ENCODE assay signal across 20 mouse cellular contexts in genomic region chr5:140826118-140826517, GRCm38 (mm10).
"Had no signal": no experiment of that assay in that cellular context is flagged by ENCODE, and none has a peak within 500 bp of the region (broad histone marks: within the 10 kb centered on the region; RNA-seq: fewer than 3 reads in every experiment).

No protein-coding gene starts in this region.

- H3K36me3 ChIP-seq: heart, embryonic 15.5 days; intestine, embryonic 15.5 days; liver, embryonic 13.5 days; liver, embryonic 15.5 days had no signal

- DNase-seq: gastrocnemius, adult 2 months; gastrocnemius, postnatal 10 days; gastrocnemius, postnatal 25 days; heart, postnatal 14 days; heart, postnatal 4 days; layer of hippocampus, adult 9-11 months; liver; liver, embryonic 13.5 days had no signal

- H3K9me3 ChIP-seq: heart, embryonic 13.5 days; heart, embryonic 15.5 days; intestine, embryonic 15.5 days; limb, embryonic 10.5 days; limb, embryonic 12.5 days; liver, embryonic 13.5 days; liver, embryonic 15.5 days had no signal

- H3K27me3 ChIP-seq: heart, embryonic 13.5 days; heart, embryonic 15.5 days; intestine, embryonic 15.5 days; limb, embryonic 12.5 days; liver, embryonic 13.5 days; liver, embryonic 15.5 days had no signal

- H3K27ac ChIP-seq: hindbrain, embryonic 14.5 days; limb, embryonic 10.5 days; limb, embryonic 12.5 days; liver, embryonic 13.5 days; liver, embryonic 15.5 days had no signal

- ATAC-seq: hindbrain, embryonic 16.5 days; inflammation-experienced regulatory T-cells, adult 6 months; intestine, embryonic 15.5 days; intestine, postnatal 0 days had no signal

- H3K4me3 ChIP-seq: gastrocnemius, adult 2 months; heart, adult 2 months; heart, embryonic 13.5 days; heart, embryonic 15.5 days; intestine, embryonic 15.5 days; left cerebral cortex, adult 2 months; limb, embryonic 10.5 days; limb, embryonic 12.5 days; liver, embryonic 13.5 days; liver, embryonic 15.5 days had no signal

- H3K9ac ChIP-seq: heart, embryonic 15.5 days; intestine, embryonic 15.5 days; limb, embryonic 12.5 days; liver, embryonic 13.5 days; liver, embryonic 15.5 days had no signal

- H3K4me2 ChIP-seq: liver, embryonic 13.5 days; liver, embryonic 15.5 days had no signal
